13 mouse cellular contexts compared by ENCODE assay signal in the genomic region with DNA sequence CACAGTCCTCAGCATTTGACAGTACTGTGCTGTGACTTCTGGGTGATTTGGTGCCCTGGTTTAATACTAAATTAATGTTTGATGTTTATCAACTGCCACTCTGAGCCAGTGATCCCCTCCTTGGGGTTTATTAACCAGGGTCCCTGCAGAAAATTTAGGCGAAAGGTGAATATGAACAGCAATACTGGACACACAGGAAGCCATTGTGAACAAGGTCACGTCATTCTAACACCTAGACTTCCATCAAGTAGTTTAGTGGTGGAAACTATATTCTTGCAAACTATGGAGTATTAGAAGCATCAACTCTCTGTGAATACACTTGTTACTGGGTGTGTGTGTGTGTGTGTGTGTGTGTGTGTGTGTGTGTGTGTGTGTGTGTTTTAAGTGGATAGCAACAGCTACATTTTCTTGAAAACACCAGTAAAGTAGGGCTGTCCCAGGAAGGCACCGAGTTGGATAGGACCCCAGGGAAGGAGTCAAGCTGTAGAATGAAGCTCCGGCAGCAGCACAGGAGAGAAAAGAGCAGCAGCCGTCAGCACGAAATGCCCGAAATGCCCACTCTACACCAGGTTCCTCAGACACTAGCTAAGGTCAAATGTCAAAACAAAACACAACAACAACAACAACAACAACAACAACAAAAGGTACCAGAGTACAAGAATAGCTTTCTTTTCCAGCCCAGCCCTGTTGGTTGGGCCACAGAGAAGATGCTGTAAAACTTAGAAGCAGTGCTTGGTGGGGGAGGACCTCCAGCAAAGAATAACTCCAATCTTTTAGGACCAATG. TPM values are rescaled to one million over a fixed set of nuclear protein-coding genes. Genes with fewer than 3 reads are reported as not detected.
DNase-seq lines count a peak whose midpoint lies in the region; ATAC-seq and TF ChIP-seq lines count a peak whose summit lies in the region.
"Had no signal": no experiment of that assay in that cellular context is flagged by ENCODE, and none has a peak within 500 bp of the region (broad histone marks: within the 10 kb centered on the region; RNA-seq: fewer than 3 reads in every experiment).

No protein-coding gene starts in this region.

- H3K79me2 ChIP-seq in heart, adult 2 months (replicated peaks; ENCODE audit: control insufficient read depth, insufficient read depth, low read length), result no peaks in the 10 kb centered on the region

- TF ChIP-seq EP300 in heart, adult 2 months (IDR thresholded peaks at IDR 0.05; ENCODE audit: insufficient read depth, low read depth, low read length), result no peak

- H3K27ac ChIP-seq in embryonic facial prominence, embryonic 13.5 days, result peak overlapping the region; percentile 45
- peak overlapping the region; percentile 99 for H3K27ac ChIP-seq in hindbrain, embryonic 13.5 days
- no peak overlapping the region for H3K27ac ChIP-seq in heart, adult 2 months

- TF ChIP-seq CTCF in heart, adult 2 months (IDR thresholded peaks at IDR 0.05), result no peak

- DNase-seq in embryo, embryonic 11 days, result peak; percentile 32
- DNase-seq in neural tube, embryonic 10.5 days (ENCODE audit: extremely low spot score, low spot score), result peak; percentile 31
- DNase-seq in heart, adult 8-10 months (ENCODE audit: low spot score), result no peak
- DNase-seq in heart, postnatal 10 days, result no peak
- DNase-seq in heart, adult 2 months, result no peak
- DNase-seq: cerebellum, adult 9-10 months; heart, postnatal 4 days; lung, adult 2 months; thymus, postnatal 14 days had no signal

- H3K9me3 ChIP-seq in embryonic facial prominence, embryonic 13.5 days, result no peaks in the 10 kb centered on the region
- H3K9me3 ChIP-seq in hindbrain, embryonic 13.5 days, result no peaks in the 10 kb centered on the region

- TF ChIP-seq POLR2A in heart, adult 2 months (IDR thresholded peaks at IDR 0.05; ENCODE audit: insufficient read depth, low read depth, low read length), result no peak

- ATAC-seq in embryonic facial prominence, embryonic 13.5 days (ENCODE audit: insufficient number of reproducible peaks, insufficient read depth, low FRiP score, low TSS enrichment, low read depth), result no peak
- ATAC-seq in hindbrain, embryonic 13.5 days (ENCODE audit: low FRiP score), result no peak

- H3K9ac ChIP-seq in embryonic facial prominence, embryonic 13.5 days, result peak overlapping the region; percentile 59; the same call in 1 of the 2 replicates
- H3K9ac ChIP-seq in hindbrain, embryonic 13.5 days, result peak overlapping the region; percentile 89
- H3K9ac ChIP-seq in heart, adult 2 months (ENCODE audit: low read depth, low read length), result no peak overlapping the region

- 13% methylated on average over 7 of the region's 7 CpGs for WGBS in embryonic facial prominence, embryonic 13.5 days
- WGBS in hindbrain, embryonic 13.5 days, result 3% methylated on average over 7 of the region's 7 CpGs
- WGBS in heart, adult 2 months, result 12% methylated on average over 7 of the region's 7 CpGs

- peaks cover 32% of the 10 kb centered on the region for H3K4me1 ChIP-seq in embryonic facial prominence, embryonic 13.5 days
- peaks cover 78% of the 10 kb centered on the region for H3K4me1 ChIP-seq in hindbrain, embryonic 13.5 days (replicated peaks)
- no peaks in the 10 kb centered on the region for H3K4me1 ChIP-seq in heart, adult 2 months (ENCODE audit: control insufficient read depth, insufficient read depth, low read length)

- H3K4me2 ChIP-seq in embryonic facial prominence, embryonic 13.5 days, result peak overlapping the region; percentile 88
- H3K4me2 ChIP-seq in hindbrain, embryonic 13.5 days, result peak overlapping the region; percentile 95

- H3K4me3 ChIP-seq in embryonic facial prominence, embryonic 13.5 days, result peak overlapping the region; percentile 65
- H3K4me3 ChIP-seq in hindbrain, embryonic 13.5 days, result peak overlapping the region; percentile 80
- H3K4me3 ChIP-seq in heart, adult 2 months, result no peak overlapping the region

- no peaks in the 10 kb centered on the region for H3K36me3 ChIP-seq in embryonic facial prominence, embryonic 13.5 days
- H3K36me3 ChIP-seq in hindbrain, embryonic 13.5 days, result no peaks in the 10 kb centered on the region
- H3K36me3 ChIP-seq in heart, adult 2 months (ENCODE audit: control insufficient read depth, insufficient read depth, low read length), result no peaks in the 10 kb centered on the region

- intact Hi-C loops in heart, postnatal 10 days (cut with DNase I), result no loop called here
- intact Hi-C loops in heart, adult 2 months (cut with DNase I), result no loop called here

- H3K27me3 ChIP-seq in embryonic facial prominence, embryonic 13.5 days, result peaks cover 95% of the 10 kb centered on the region
- H3K27me3 ChIP-seq in hindbrain, embryonic 13.5 days, result no peaks in the 10 kb centered on the region
- peaks cover 25% of the 10 kb centered on the region for H3K27me3 ChIP-seq in heart, adult 2 months (ENCODE audit: control insufficient read depth, insufficient read depth, low read length)
- H3K27me3 ChIP-seq: CH12.LX had no signal

RNA-seq across cellular contexts. Expression of gene Pou3f3, which starts 7.6 kb away (rescaled TPM):
- polyA plus RNA-seq in embryonic facial prominence, embryonic 13.5 days (2015; fragmentation: Nextera tagmentation; extraction: Ambion mirVana), result 11.4 and 13.4 TPM in 2 replicates
- polyA plus RNA-seq in hindbrain, embryonic 13.5 days (2015; fragmentation: Nextera tagmentation; extraction: Ambion mirVana), result 17.4 and 18.2 TPM in 2 replicates
- under 1 TPM in 1 of 4 experiments, not detected in 3; 0.09 TPM for total RNA-seq in heart, adult 8-10 months (2022)
- total RNA-seq in heart, postnatal 10 days (2021), result not detected
- total RNA-seq in heart, adult 2 months (2021), result not detected
- not detected in 2 replicates for polyA plus RNA-seq in heart, adult 2 months (2012; rRNA removed)
- total RNA-seq: CH12.LX; granulocyte monocyte progenitor cell, adult 5-6 weeks had no signal

Comparison
In these comparisons a context has a peak if more than half of its experiments do, and no peak if none do; other contexts are left out.
1. DNase-seq: peak in embryo, embryonic 11 days (single experiment) and neural tube, embryonic 10.5 days (single experiment); none in heart, adult 8-10 months (single experiment), heart, postnatal 10 days (0 of 2) and heart, adult 2 months (0 of 2).